8 mouse cellular contexts compared by ENCODE assay signal in the genomic region with DNA sequence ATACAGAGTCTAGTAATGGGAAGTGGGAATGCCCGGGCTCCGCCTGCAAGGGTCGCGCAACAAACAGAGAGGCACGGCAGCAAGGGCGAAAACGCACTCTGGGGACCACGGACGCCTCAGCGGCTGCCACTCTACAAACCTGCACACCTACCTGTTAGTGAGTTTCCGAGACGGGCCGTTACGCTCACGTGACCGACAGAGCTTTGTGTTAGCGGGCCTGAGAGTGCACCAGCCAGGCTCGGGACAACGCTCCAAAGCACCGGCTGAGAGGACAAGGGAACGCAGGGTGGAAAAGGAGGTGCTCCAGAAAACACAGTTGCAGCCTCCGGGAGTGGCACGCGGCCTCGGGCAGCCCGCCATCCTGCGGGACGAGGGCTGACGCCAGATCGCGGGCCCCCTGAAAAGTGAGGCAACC. TPM values are rescaled to one million over a fixed set of nuclear protein-coding genes. Genes with fewer than 3 reads are reported as not detected.
DNase-seq lines count a peak whose midpoint lies in the region; ATAC-seq and TF ChIP-seq lines count a peak whose summit lies in the region.

No protein-coding gene starts in this region.

- peak overlapping the region; percentile 51 for H3K9ac ChIP-seq in CH12.LX (ENCODE audit: insufficient read depth, low read depth)
- peak overlapping the region; percentile 88 for H3K9ac ChIP-seq in embryonic facial prominence, embryonic 12.5 days
- peak overlapping the region; percentile 84 for H3K9ac ChIP-seq in hindbrain, postnatal 0 days (replicated peaks; ENCODE audit: low read length)
- H3K9ac ChIP-seq in liver, adult 2 months (ENCODE audit: low read depth, low read length), result peak overlapping the region; percentile 77
- peak overlapping the region; percentile 91 for H3K9ac ChIP-seq in midbrain, embryonic 16.5 days (ENCODE audit: low read depth, low read length)

- H3K9me3 ChIP-seq in CH12.LX (replicated peaks; ENCODE audit: low read length), result no peaks in the 10 kb centered on the region
- H3K9me3 ChIP-seq in embryonic facial prominence, embryonic 12.5 days, result no peaks in the 10 kb centered on the region
- H3K9me3 ChIP-seq in hindbrain, postnatal 0 days (ENCODE audit: low read length), result no peaks in the 10 kb centered on the region
- H3K9me3 ChIP-seq in midbrain, embryonic 16.5 days (replicated peaks; ENCODE audit: control insufficient read depth, low read length, poor library complexity, severe bottlenecking), result no peaks in the 10 kb centered on the region

- peaks cover 46% of the 10 kb centered on the region for H3K79me2 ChIP-seq in CH12.LX (replicated peaks; ENCODE audit: control insufficient read depth, extremely low read depth, insufficient read depth, poor library complexity, severe bottlenecking)
- H3K79me2 ChIP-seq in liver, adult 2 months (ENCODE audit: control insufficient read depth, insufficient read depth, low read length), result peaks cover 7% of the 10 kb centered on the region

- no peak for TF ChIP-seq RAD21 in CH12.LX (IDR thresholded peaks at IDR 0.05; ENCODE audit: low read depth, low read length)

- H3K4me2 ChIP-seq in CH12.LX (ENCODE audit: insufficient read depth, low read depth, poor library complexity, severe bottlenecking), result peak overlapping the region; percentile 32; the same call in 1 of the 2 replicates
- peak overlapping the region; percentile 74 for H3K4me2 ChIP-seq in embryonic facial prominence, embryonic 12.5 days (replicated peaks)
- peak overlapping the region; percentile 63 for H3K4me2 ChIP-seq in hindbrain, postnatal 0 days (ENCODE audit: low read depth, low read length)
- H3K4me2 ChIP-seq in midbrain, embryonic 16.5 days (ENCODE audit: low read length), result peak overlapping the region; percentile 64

- H3K36me3 ChIP-seq in CH12.LX (replicated peaks in 1 of 2; ENCODE audit: control insufficient read depth in 1 of 2, insufficient read depth in 1 of 2, low read length in 1 of 2), result peaks cover 12 to 27% of the 10 kb centered on the region in 2 experiments
- peaks cover 20% of the 10 kb centered on the region for H3K36me3 ChIP-seq in embryonic facial prominence, embryonic 12.5 days
- H3K36me3 ChIP-seq in hindbrain, postnatal 0 days (ENCODE audit: insufficient read depth, low read length), result peaks cover 7% of the 10 kb centered on the region
- H3K36me3 ChIP-seq in liver, adult 2 months (ENCODE audit: control insufficient read depth, insufficient read depth, low read length), result peaks cover 7% of the 10 kb centered on the region
- peaks cover 6% of the 10 kb centered on the region for H3K36me3 ChIP-seq in midbrain, embryonic 16.5 days (ENCODE audit: control insufficient read depth, insufficient read depth, low read length)

- H3K4me1 ChIP-seq in CH12.LX (ENCODE audit: control insufficient read depth in 1 of 2, insufficient read depth in 2 of 2), result peaks cover 8 to 51% of the 10 kb centered on the region in 2 experiments
- H3K4me1 ChIP-seq in embryonic facial prominence, embryonic 12.5 days, result peaks cover 20% of the 10 kb centered on the region; the same call in 1 of the 2 replicates
- H3K4me1 ChIP-seq in hindbrain, postnatal 0 days (ENCODE audit: insufficient read depth, low read length), result 0 out of 2 replicates have a peak, but pooled peaks cover 7% of the 10 kb centered on the region
- H3K4me1 ChIP-seq in liver, adult 2 months (ENCODE audit: control insufficient read depth, insufficient read depth, low read length), result peaks cover 1% of the 10 kb centered on the region; the same call in 1 of the 2 replicates
- H3K4me1 ChIP-seq in midbrain, embryonic 16.5 days (ENCODE audit: control insufficient read depth, insufficient read depth, low read length), result peaks cover 23% of the 10 kb centered on the region

- in situ Hi-C loops in CH12.LX (cut with MboI; ENCODE audit: low pct_ligation_motif_present, low pct_unique_long_range_greater_than_20kb, low sequenced_read_pairs), result no loop called here

- TF ChIP-seq POLR2A in CH12.LX (IDR thresholded peaks at IDR 0.05; ENCODE audit: low read depth, low read length), result no peak
- TF ChIP-seq POLR2A in liver, adult 2 months (IDR thresholded peaks at IDR 0.05; ENCODE audit: extremely low read depth, insufficient read depth, low read length), result no peak

- no peaks in the 10 kb centered on the region for H3K27me3 ChIP-seq in CH12.LX (replicated peaks)
- no peaks in the 10 kb centered on the region for H3K27me3 ChIP-seq in embryonic facial prominence, embryonic 12.5 days
- H3K27me3 ChIP-seq in hindbrain, postnatal 0 days (ENCODE audit: insufficient read depth, low read length), result no peaks in the 10 kb centered on the region
- H3K27me3 ChIP-seq in liver, adult 2 months (ENCODE audit: control insufficient read depth, insufficient read depth, low read length), result no peaks in the 10 kb centered on the region
- H3K27me3 ChIP-seq in midbrain, embryonic 16.5 days (ENCODE audit: control insufficient read depth, insufficient read depth, low read depth, low read length), result no peaks in the 10 kb centered on the region

- under 1% methylated on average over 31 of the region's 31 CpGs for WGBS in embryonic facial prominence, embryonic 12.5 days
- under 1% methylated on average over 31 of the region's 31 CpGs for WGBS in hindbrain, postnatal 0 days
- under 1% methylated on average over 31 of the region's 31 CpGs for WGBS in liver, adult 2 months
- under 1% methylated on average over 31 of the region's 31 CpGs for WGBS in midbrain, embryonic 16.5 days

- peak overlapping the region; percentile 53 for H3K27ac ChIP-seq in CH12.LX (ENCODE audit: insufficient read depth, low read depth)
- peak overlapping the region; percentile 99 for H3K27ac ChIP-seq in embryonic facial prominence, embryonic 12.5 days
- peak overlapping the region; percentile 97 for H3K27ac ChIP-seq in hindbrain, postnatal 0 days
- H3K27ac ChIP-seq in liver, adult 2 months (replicated peaks; ENCODE audit: insufficient read depth, low read depth, low read length), result peak overlapping the region; percentile 82
- H3K27ac ChIP-seq in midbrain, embryonic 16.5 days (ENCODE audit: low read length), result peak overlapping the region; percentile 97

- TF ChIP-seq CTCF in CH12.LX (conservative IDR thresholded peaks at IDR 0.05 in 1 of 2, IDR thresholded peaks at IDR 0.05 in 1 of 2; ENCODE audit: low read depth in 2 of 2, low read length in 2 of 2), result no peak
- TF ChIP-seq CTCF in hindbrain, postnatal 0 days (IDR thresholded peaks at IDR 0.05; ENCODE audit: low read depth), result no peak
- TF ChIP-seq CTCF in liver, adult 2 months (IDR thresholded peaks at IDR 0.05; ENCODE audit: low read depth, low read length), result no peak

- TF ChIP-seq EP300 in CH12.LX (IDR thresholded peaks at IDR 0.05; ENCODE audit: low read length), result 0 out of 2 replicates have a peak, but pooled peaks have one; percentile 14

- peak; percentile 18; the same call in 1 of the 2 replicates for ATAC-seq in cerebellum, adult (ENCODE audit: insufficient number of reproducible peaks, low FRiP score, low TSS enrichment)
- ATAC-seq in embryonic facial prominence, embryonic 12.5 days (ENCODE audit: insufficient number of reproducible peaks, insufficient read depth, low FRiP score, low TSS enrichment), result peak; percentile 4
- peak; percentile 4; the same call in 1 of the 2 replicates for ATAC-seq in hindbrain, postnatal 0 days
- peak; percentile 15 for ATAC-seq in midbrain, embryonic 16.5 days

- peak overlapping the region; percentile 76 to 83 (median 80) for H3K4me3 ChIP-seq in CH12.LX (replicated peaks in 1 of 3; ENCODE audit: low read depth in 2 of 3, low read length in 2 of 3, poor library complexity in 1 of 3)
- peak overlapping the region; percentile 87 for H3K4me3 ChIP-seq in embryonic facial prominence, embryonic 12.5 days
- peak overlapping the region; percentile 89 for H3K4me3 ChIP-seq in hindbrain, postnatal 0 days (ENCODE audit: low read length)
- peak overlapping the region; percentile 71 for H3K4me3 ChIP-seq in liver, adult 2 months (ENCODE audit: insufficient read depth, low read depth, low read length)
- peak overlapping the region; percentile 83 for H3K4me3 ChIP-seq in midbrain, embryonic 16.5 days (ENCODE audit: low read depth, low read length)

- DNase-seq in cerebellum, adult 9-11 months, result no peak
- DNase-seq in CH12.LX (ENCODE audit: extremely low read depth), result peak; percentile 59
- DNase-seq in hindbrain, postnatal 0 days (ENCODE audit: low spot score), result peak; percentile 57
- DNase-seq in liver, adult 2 months (ENCODE audit: extremely low read depth, low read depth, low spot score), result peak; percentile 71
- DNase-seq in testis, postnatal 14 days (ENCODE audit: low spot score), result peak; percentile 82

- dilution Hi-C loops in CH12.LX (cut with MboI; ENCODE audit: extremely low pct_ligation_motif_present, extremely low pct_unique_long_range_greater_than_20kb, low sequenced_read_pairs), result no loop called here

TF ChIP-seq in CH12.LX, 34 proteins besides CTCF, POLR2A, EP300 and RAD21 (continues in another document):
- TF ChIP-seq MAX (IDR thresholded peaks at IDR 0.05; ENCODE audit: low read length) (peak; percentile 82), CHD1 (IDR thresholded peaks at IDR 0.05; ENCODE audit: low read depth, low read length) (0 out of 2 replicates have a peak, but pooled peaks have one; percentile 46), KAT2A (IDR thresholded peaks at IDR 0.05; ENCODE audit: insufficient replicate concordance, low read length) (no peak), E2F4 (IDR thresholded peaks at IDR 0.05; ENCODE audit: insufficient replicate concordance, low read depth, low read length) (no peak), UBTF (IDR thresholded peaks at IDR 0.05; ENCODE audit: low read depth, low read length) (no peak)

RNA-seq across cellular contexts. Expression of gene Cep57, which starts 0.5 kb away (rescaled TPM):
- total RNA-seq in CH12.LX (2012; rRNA removed) (26.5 and 27.7 TPM in 2 replicates), CH12.LX (2014; rRNA removed) (50.6 and 55.9 TPM in 2 replicates)
- 49.4 and 50.1 TPM in 2 replicates for polyA plus RNA-seq in CH12.LX (2012; ENCODE audit: insufficient read length, low read depth)
- 63.1 and 70.2 TPM in 2 replicates for polyA plus RNA-seq in embryonic facial prominence, embryonic 12.5 days (2016; fragmentation: Nextera tagmentation; extraction: Ambion mirVana)
- total RNA-seq in hindbrain, postnatal 0 days (2014; rRNA removed), result 17.3 and 26.2 TPM in 2 replicates
- polyA plus RNA-seq in hindbrain, postnatal 0 days (2015; fragmentation: Nextera tagmentation; extraction: Ambion mirVana), result 38.7 and 38.9 TPM in 2 replicates
- total RNA-seq in liver, adult 2 months (2014; rRNA removed), result 13.0 and 15.6 TPM in 2 replicates
- polyA plus RNA-seq in liver, adult 2 months (2012; rRNA removed), result 3.3 and 3.5 TPM in 2 replicates
- 35.2 and 36.5 TPM in 2 replicates for polyA plus RNA-seq in midbrain, embryonic 16.5 days (2015; fragmentation: Nextera tagmentation; extraction: Ambion mirVana)

RNA-seq across cellular contexts. Expression of gene Fam76b, which starts 1.1 kb away (rescaled TPM):
- 12.4 and 12.6 TPM in 2 replicates for total RNA-seq in CH12.LX (2012; rRNA removed)
- 36.2 and 43.2 TPM in 2 replicates for total RNA-seq in CH12.LX (2014; rRNA removed)
- 25.3 and 31.7 TPM in 2 replicates for polyA plus RNA-seq in CH12.LX (2012; ENCODE audit: insufficient read length, low read depth)
- 29.8 and 29.9 TPM in 2 replicates for polyA plus RNA-seq in embryonic facial prominence, embryonic 12.5 days (2016; fragmentation: Nextera tagmentation; extraction: Ambion mirVana)
- 21.5 and 23.1 TPM in 2 replicates for total RNA-seq in hindbrain, postnatal 0 days (2014; rRNA removed)
- 13.9 and 16.3 TPM in 2 replicates for polyA plus RNA-seq in hindbrain, postnatal 0 days (2015; fragmentation: Nextera tagmentation; extraction: Ambion mirVana)
- total RNA-seq in liver, adult 2 months (2014; rRNA removed), result 7.8 and 9.9 TPM in 2 replicates
- 1.3 and 1.7 TPM in 2 replicates for polyA plus RNA-seq in liver, adult 2 months (2012; rRNA removed)
- polyA plus RNA-seq in midbrain, embryonic 16.5 days (2015; fragmentation: Nextera tagmentation; extraction: Ambion mirVana), result 16.3 and 21.3 TPM in 2 replicates
